Mouse (Mus musculus) midbrain, postnatal 0 days (tissue): ENCODE measurements around the gene Erbb4. TPM values are rescaled to one million over a fixed set of nuclear protein-coding genes. Genes with fewer than 3 reads are reported as not detected.

Source experiments
- ATAC-seq: fragments of 200-750 bp; cut with Nextera tagmentation; 2 replicates; pipeline ENCODE4 v1.8.0; 2017; ENCODE audit warnings: moderate number of reproducible peaks, mild to moderate bottlenecking, moderate TSS enrichment, moderate library complexity; ENCODE audit not compliant: low FRiP score
- DNase-seq: peaks from one replicate; pipeline ENCODE4 v3.0.0-alpha.2; 2015; ENCODE audit warnings: low spot score
- H3K27ac ChIP-seq: fragments of 300-500 bp; sonication (generic); 2 replicates; pipeline ENCODE4 v1.5.1; 2014; ENCODE audit warnings: low read depth, mild to moderate bottlenecking, low read length, mixed read lengths
- H3K27me3 ChIP-seq: fragments of 300-500 bp; sonication (generic); 2 replicates; pipeline ENCODE4 v1.6.1; 2014; ENCODE audit warnings: low read length, control low read depth, mixed read lengths; ENCODE audit not compliant: insufficient read depth
- H3K36me3 ChIP-seq: fragments of 300-500 bp; sonication (generic); 2 replicates; pipeline ENCODE4 v1.6.1; 2014; ENCODE audit warnings: low read length, control low read depth, mixed read lengths; ENCODE audit not compliant: insufficient read depth
- H3K4me1 ChIP-seq: fragments of 300-500 bp; sonication (generic); 2 replicates; pipeline ENCODE4 v1.6.1; 2014; ENCODE audit warnings: mild to moderate bottlenecking, control low read depth, antibody characterized with exemption, low read length, mixed read lengths; ENCODE audit not compliant: insufficient read depth
- H3K4me2 ChIP-seq: fragments of 300-500 bp; sonication (generic); 2 replicates; pipeline ENCODE4 v1.6.1; 2014; ENCODE audit warnings: low read depth, mild to moderate bottlenecking, low read length, mixed read lengths; ENCODE audit not compliant: poor library complexity, severe bottlenecking
- H3K4me3 ChIP-seq: fragments of 300-500 bp; sonication (generic); 2 replicates; pipeline ENCODE4 v1.5.1; 2014; ENCODE audit warnings: low read depth, mild to moderate bottlenecking, low read length, moderate library complexity
- H3K9ac ChIP-seq: fragments of 300-500 bp; sonication (generic); replicated peaks from 2 replicates; pipeline ENCODE4 v1.6.1; 2014; ENCODE audit warnings: mild to moderate bottlenecking, low read length, moderate library complexity, mixed read lengths; ENCODE audit not compliant: poor library complexity, severe bottlenecking
- H3K9me3 ChIP-seq: fragments of 300-500 bp; sonication (generic); 2 replicates; pipeline ENCODE4 v1.6.1; 2016; ENCODE audit warnings: low read length, control low read depth
- CTCF ChIP-seq: IDR thresholded peaks from 2 replicates; pipeline ENCODE4 v1.5.1; 2016; ENCODE audit warnings: antibody characterized with exemption, mild to moderate bottlenecking
- WGBS: fragments of 180-500 bp; shearing (Covaris S2); extraction: QIAGEN DNeasy Blood & Tissue Kit; methylation state at CpG from one replicate; pipeline ENCODE4 v1.1.7; 2014; 5-methylcytosine and 5-hydroxymethylcytosine counted together
- polyA plus RNA-seq: library from polyadenylated mRNA; unstranded; fragments of >200 nt; fragmentation: Nextera tagmentation; extraction: Ambion mirVana; gene quantifications from 2 replicates; pipeline ENCODE4 v1.2.1, GENCODE M21; 2015
- total RNA-seq: library from RNA; depleted of rRNA; stranded (reverse); fragments of >200 nt; gene quantifications from 2 replicates; pipeline ENCODE4 v1.2.3, GENCODE M21; 2014

The Erbb4 gene
- total and polyA plus RNA-seq, 2 experiments from 2014 or later = 7.8 to 33.5 TPM

GRCm38 (mm10) chr1:68305813-68306212 is 802.0 kb downstream of the Erbb4 start:
- DNase-seq = no peak
- WGBS = 90% methylated on average over 4 of the region's 4 CpGs

GRCm38 (mm10) chr1:68284443-68284842 is 823.4 kb downstream of the Erbb4 start:
- 72% methylated on average over 2 of the region's 2 CpGs for WGBS
- Histone ChIP-seq H3K4me1 (no peaks in the 10 kb centered on the region), H3K36me3 (no peaks in the 10 kb centered on the region), H3K9me3 (no peaks in the 10 kb centered on the region), H3K27ac (no peak overlapping the region), H3K4me2 (no peak overlapping the region), H3K27me3 (no peaks in the 10 kb centered on the region), H3K9ac (no peak overlapping the region), H3K4me3 (no peak overlapping the region)
- ATAC-seq (no peak), DNase-seq (no peak)
- TF ChIP-seq CTCF = no peak

More at GRCm38 (mm10) chr1:68305813-68306212, 802.0 kb downstream of the Erbb4 start:
- no peak for ATAC-seq
- H3K4me2 ChIP-seq = no peak overlapping the region
- H3K9ac ChIP-seq = no peak overlapping the region
- no peaks in the 10 kb centered on the region for H3K9me3 ChIP-seq
- H3K4me3 ChIP-seq = no peak overlapping the region
- no peak overlapping the region for H3K27ac ChIP-seq
- no peaks in the 10 kb centered on the region for H3K27me3 ChIP-seq
- no peak for TF ChIP-seq CTCF
- H3K4me1 ChIP-seq = no peaks in the 10 kb centered on the region
- H3K36me3 ChIP-seq = no peaks in the 10 kb centered on the region

DNA sequence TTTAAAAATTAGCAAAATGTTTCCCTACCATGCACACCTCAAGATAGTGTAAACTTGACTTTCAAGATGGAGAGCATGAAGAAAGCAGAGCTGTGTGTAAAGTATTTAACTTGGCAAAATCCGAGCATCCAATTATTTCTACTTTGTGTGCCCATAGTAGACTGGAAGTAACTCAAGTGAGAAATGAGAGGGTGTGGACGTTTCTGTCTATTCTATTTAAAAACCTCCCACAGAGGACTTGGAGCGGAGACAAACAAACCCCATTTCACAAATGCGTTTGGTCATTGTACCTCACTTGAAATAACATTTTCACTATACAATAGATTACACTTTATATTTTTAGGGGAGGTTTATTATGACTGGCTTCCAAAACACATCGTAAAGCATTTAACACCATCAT is 832.0 kb downstream of the Erbb4 start:
- DNase-seq (no peak), ATAC-seq (no peak)
- Histone ChIP-seq H3K4me1 (no peaks in the 10 kb centered on the region), H3K27ac (no peak overlapping the region), H3K4me3 (no peak overlapping the region), H3K9ac (no peak overlapping the region), H3K4me2 (no peak overlapping the region), H3K36me3 (no peaks in the 10 kb centered on the region), H3K9me3 (no peaks in the 10 kb centered on the region), H3K27me3 (no peaks in the 10 kb centered on the region)
- 64% methylated on average over 5 of the region's 5 CpGs for WGBS
- TF ChIP-seq CTCF = no peak

- Histone ChIP-seq H3K4me3 (no peak overlapping the region), H3K9ac (no peak overlapping the region), H3K27ac (no peak overlapping the region), H3K27me3 (no peaks in the 10 kb centered on the region), H3K9me3 (no peaks in the 10 kb centered on the region), H3K4me1 (no peaks in the 10 kb centered on the region), H3K36me3 (no peaks in the 10 kb centered on the region), H3K4me2 (no peak overlapping the region)
- no peak for TF ChIP-seq CTCF
- ATAC-seq = peak; percentile 38; the same call in 1 of the 2 replicates
- DNase-seq = peak; percentile 84
- WGBS = 19% methylated on average over 3 of the region's 3 CpGs
Observed at GRCm38 (mm10) chr1:68178580-68178979, 929.3 kb downstream of the Erbb4 start.

DNA sequence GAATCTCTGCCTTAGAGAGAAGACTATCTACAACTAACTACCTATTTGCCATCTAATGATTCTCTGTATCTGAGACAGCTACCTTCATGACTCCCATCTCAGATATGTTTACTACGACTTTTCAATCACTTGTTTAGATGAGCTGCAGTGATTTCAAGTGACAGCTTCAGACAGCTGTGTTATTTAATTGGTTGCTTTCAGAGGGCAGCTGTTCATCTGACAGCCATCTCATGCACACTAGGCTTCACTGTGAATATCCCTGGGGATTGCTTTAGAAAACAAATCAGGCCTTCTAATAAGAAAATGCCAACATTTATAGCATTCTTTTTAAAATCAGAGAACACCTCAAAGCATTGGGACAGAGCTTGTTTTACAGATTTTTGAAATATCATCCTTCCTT is 952.6 kb downstream of the Erbb4 start:
- no peaks in the 10 kb centered on the region for H3K9me3 ChIP-seq
- no peak for ATAC-seq
- 38% methylated on average over 1 of the region's 1 CpGs for WGBS
- H3K4me3 ChIP-seq = no peak overlapping the region
- DNase-seq = peak; percentile 22
- H3K36me3 ChIP-seq = no peaks in the 10 kb centered on the region
- no peak overlapping the region for H3K4me2 ChIP-seq
- TF ChIP-seq CTCF = no peak
- H3K4me1 ChIP-seq = no peaks in the 10 kb centered on the region
- H3K27me3 ChIP-seq = no peaks in the 10 kb centered on the region
- H3K9ac ChIP-seq = no peak overlapping the region
- H3K27ac ChIP-seq = no peak overlapping the region

- Histone ChIP-seq H3K4me3 (no peak overlapping the region), H3K9ac (no peak overlapping the region), H3K9me3 (no peaks in the 10 kb centered on the region), H3K4me2 (no peak overlapping the region), H3K27me3 (no peaks in the 10 kb centered on the region), H3K36me3 (no peaks in the 10 kb centered on the region), H3K27ac (no peak overlapping the region), H3K4me1 (no peaks in the 10 kb centered on the region)
- WGBS = 98% methylated on average over 2 of the region's 2 CpGs
- no peak for TF ChIP-seq CTCF
- DNase-seq (no peak), ATAC-seq (no peak)
Observed at GRCm38 (mm10) chr1:68150572-68150971, 957.3 kb downstream of the Erbb4 start.
